Mouse (Mus musculus) midbrain, embryonic 10.5 days (tissue): ENCODE measurements around the gene Mecom. TPM values are rescaled to one million over a fixed set of nuclear protein-coding genes. Genes with fewer than 3 reads are reported as not detected.

Source experiments
- DNase-seq: peaks from one replicate; pipeline ENCODE4 v3.0.0-alpha.2; 2017; ENCODE audit warnings: low spot score
- H3K27ac ChIP-seq: fragments of 300-500 bp; sonication (generic); replicated peaks from 2 replicates; pipeline ENCODE4 v1.5.1; 2016; ENCODE audit warnings: mild to moderate bottlenecking
- H3K27me3 ChIP-seq: fragments of 300-500 bp; sonication (generic); 2 replicates; pipeline ENCODE4 v1.6.1; 2016; ENCODE audit warnings: low read depth, mild to moderate bottlenecking; ENCODE audit not compliant: poor library complexity, severe bottlenecking
- H3K36me3 ChIP-seq: fragments of 300-500 bp; sonication (generic); 2 replicates; pipeline ENCODE4 v1.6.1; 2016; ENCODE audit warnings: mild to moderate bottlenecking, moderate library complexity
- H3K4me1 ChIP-seq: fragments of 300-500 bp; sonication (generic); 2 replicates; pipeline ENCODE4 v1.6.1; 2016
- H3K4me3 ChIP-seq: fragments of 300-500 bp; sonication (generic); 2 replicates; pipeline ENCODE4 v1.5.1; 2016; ENCODE audit warnings: mild to moderate bottlenecking, moderate library complexity
- H3K9me3 ChIP-seq: fragments of 300-500 bp; sonication (generic); replicated peaks from 2 replicates; pipeline ENCODE4 v1.6.1; 2016; ENCODE audit warnings: mild to moderate bottlenecking
- WGBS: fragments of 180-500 bp; shearing (Covaris S2); methylation state at CpG from one replicate; pipeline ENCODE4 v1.1.7; 2016; 5-methylcytosine and 5-hydroxymethylcytosine counted together
- polyA plus RNA-seq: library from polyadenylated mRNA; unstranded; fragments of >200 nt; fragmentation: Nextera tagmentation; extraction: Ambion mirVana; gene quantifications from 2 replicates; pipeline ENCODE4 v1.2.1, GENCODE M21; 2016

Gene Mecom
- polyA plus RNA-seq, 1 experiment from 2014 or later = 22.6 TPM

GRCm38 (mm10) chr3:30214607-30215006 is 333.2 kb downstream of the Mecom start:
- WGBS = 44% methylated on average over 4 of the region's 4 CpGs
- H3K27me3 ChIP-seq = peaks cover 83% of the 10 kb centered on the region
- H3K36me3 ChIP-seq = no peaks in the 10 kb centered on the region
- DNase-seq = no peak
- no peaks in the 10 kb centered on the region for H3K9me3 ChIP-seq
- peaks cover 47% of the 10 kb centered on the region for H3K4me1 ChIP-seq
- H3K27ac ChIP-seq = no peak overlapping the region
- no peak overlapping the region for H3K4me3 ChIP-seq

GRCm38 (mm10) chr3:30213540-30214170 is 334.2 kb downstream of the Mecom start:
- H3K4me3 ChIP-seq = no peak overlapping the region
- no peaks in the 10 kb centered on the region for H3K36me3 ChIP-seq
- H3K27ac ChIP-seq = no peak overlapping the region
- H3K4me1 ChIP-seq = peaks cover 38% of the 10 kb centered on the region
- no peaks in the 10 kb centered on the region for H3K9me3 ChIP-seq
- peaks cover 77% of the 10 kb centered on the region for H3K27me3 ChIP-seq
- WGBS = 34% methylated on average over 7 of the region's 7 CpGs
- no peak for DNase-seq

GRCm38 (mm10) chr3:30212802-30213201 is 335.0 kb downstream of the Mecom start:
- no peak overlapping the region for H3K4me3 ChIP-seq
- DNase-seq = no peak
- no peaks in the 10 kb centered on the region for H3K36me3 ChIP-seq
- peaks cover 69% of the 10 kb centered on the region for H3K27me3 ChIP-seq
- no peak overlapping the region for H3K27ac ChIP-seq
- peaks cover 34% of the 10 kb centered on the region for H3K4me1 ChIP-seq
- WGBS = 57% methylated on average over 3 of the region's 3 CpGs
- H3K9me3 ChIP-seq = no peaks in the 10 kb centered on the region

GRCm38 (mm10) chr3:30209131-30209530 is 338.7 kb downstream of the Mecom start:
- Histone ChIP-seq H3K4me3 (no peak overlapping the region), H3K27ac (no peak overlapping the region), H3K4me1 (peaks cover 26% of the 10 kb centered on the region), H3K27me3 (peaks cover 34% of the 10 kb centered on the region), H3K9me3 (no peaks in the 10 kb centered on the region), H3K36me3 (no peaks in the 10 kb centered on the region)
- no peak for DNase-seq

GRCm38 (mm10) chr3:30207886-30208285 is 339.9 kb downstream of the Mecom start:
- Histone ChIP-seq H3K4me3 (no peak overlapping the region), H3K4me1 (peaks cover 14% of the 10 kb centered on the region), H3K27me3 (peaks cover 21% of the 10 kb centered on the region), H3K36me3 (no peaks in the 10 kb centered on the region), H3K27ac (peak overlapping the region; percentile 63), H3K9me3 (no peaks in the 10 kb centered on the region)
- no peak for DNase-seq
- 56% methylated on average over 8 of the region's 8 CpGs for WGBS

GRCm38 (mm10) chr3:30207431-30207830 is 340.4 kb downstream of the Mecom start:
- Histone ChIP-seq H3K4me3 (no peak overlapping the region), H3K27me3 (peaks cover 17% of the 10 kb centered on the region), H3K36me3 (no peaks in the 10 kb centered on the region), H3K27ac (peak overlapping the region; percentile 63; the same call in 1 of the 2 replicates), H3K9me3 (no peaks in the 10 kb centered on the region), H3K4me1 (peaks cover 11% of the 10 kb centered on the region)
- 74% methylated on average over 5 of the region's 5 CpGs for WGBS
- DNase-seq = no peak

- no peak overlapping the region for H3K27ac ChIP-seq
- H3K4me1 ChIP-seq = peaks cover 11% of the 10 kb centered on the region
- peaks cover 12% of the 10 kb centered on the region for H3K27me3 ChIP-seq
- H3K9me3 ChIP-seq = no peaks in the 10 kb centered on the region
- no peaks in the 10 kb centered on the region for H3K36me3 ChIP-seq
- WGBS = 93% methylated on average over 8 of the region's 8 CpGs
- no peak for DNase-seq
- H3K4me3 ChIP-seq = no peak overlapping the region
These were observed 341.7 kb downstream of the Mecom start for GRCm38 (mm10) chr3:30206123-30206522.

- no peaks in the 10 kb centered on the region for H3K27me3 ChIP-seq
- 82% methylated on average over 2 of the region's 2 CpGs for WGBS
These were observed 344.0 kb downstream of the Mecom start for GRCm38 (mm10) chr3:30203764-30204163.

GRCm38 (mm10) chr3:30198854-30199253 is 349.0 kb downstream of the Mecom start:
- H3K36me3 ChIP-seq = no peaks in the 10 kb centered on the region

More at GRCm38 (mm10) chr3:30203764-30204163, 344.0 kb downstream of the Mecom start:
- H3K4me3 ChIP-seq = no peak overlapping the region
- no peaks in the 10 kb centered on the region for H3K36me3 ChIP-seq
- peaks cover 11% of the 10 kb centered on the region for H3K4me1 ChIP-seq
- no peak overlapping the region for H3K27ac ChIP-seq
- DNase-seq = no peak
- no peaks in the 10 kb centered on the region for H3K9me3 ChIP-seq

GRCm38 (mm10) chr3:30198227-30198626 is 349.6 kb downstream of the Mecom start:
- Histone ChIP-seq H3K4me3 (no peak overlapping the region), H3K36me3 (no peaks in the 10 kb centered on the region), H3K4me1 (no peaks in the 10 kb centered on the region), H3K27me3 (no peaks in the 10 kb centered on the region), H3K9me3 (no peaks in the 10 kb centered on the region), H3K27ac (no peak overlapping the region)
- WGBS = 82% methylated on average over 5 of the region's 5 CpGs
- no peak for DNase-seq

More at GRCm38 (mm10) chr3:30198854-30199253, 349.0 kb downstream of the Mecom start:
- WGBS = 86% methylated on average over 2 of the region's 2 CpGs
- Histone ChIP-seq H3K27me3 (no peaks in the 10 kb centered on the region), H3K9me3 (no peaks in the 10 kb centered on the region), H3K27ac (no peak overlapping the region), H3K4me1 (no peaks in the 10 kb centered on the region), H3K4me3 (no peak overlapping the region)
- DNase-seq = no peak

- WGBS = 91% methylated on average over 3 of the region's 3 CpGs
- Histone ChIP-seq H3K36me3 (no peaks in the 10 kb centered on the region), H3K4me3 (no peak overlapping the region), H3K9me3 (no peaks in the 10 kb centered on the region), H3K27ac (no peak overlapping the region), H3K27me3 (no peaks in the 10 kb centered on the region), H3K4me1 (peaks cover 15% of the 10 kb centered on the region)
- DNase-seq = no peak
These were observed 352.6 kb downstream of the Mecom start for GRCm38 (mm10) chr3:30195186-30195585.

GRCm38 (mm10) chr3:30192294-30193007 is 355.4 kb downstream of the Mecom start:
- no peak overlapping the region for H3K4me3 ChIP-seq
- WGBS = 40% methylated on average over 12 of the region's 12 CpGs
- H3K36me3 ChIP-seq = no peaks in the 10 kb centered on the region
- DNase-seq = no peak
- no peaks in the 10 kb centered on the region for H3K27me3 ChIP-seq
- no peak overlapping the region for H3K27ac ChIP-seq
- H3K4me1 ChIP-seq = peaks cover 15% of the 10 kb centered on the region
- H3K9me3 ChIP-seq = no peaks in the 10 kb centered on the region

GRCm38 (mm10) chr3:30189325-30189724 is 358.5 kb downstream of the Mecom start:
- 89% methylated on average over 2 of the region's 2 CpGs for WGBS
- no peaks in the 10 kb centered on the region for H3K27me3 ChIP-seq
- peaks cover 15% of the 10 kb centered on the region for H3K4me1 ChIP-seq
- H3K9me3 ChIP-seq = no peaks in the 10 kb centered on the region
- no peak overlapping the region for H3K4me3 ChIP-seq
- no peak for DNase-seq
- H3K27ac ChIP-seq = no peak overlapping the region
- H3K36me3 ChIP-seq = no peaks in the 10 kb centered on the region
